Mouse (Mus musculus) hindbrain, embryonic 16.5 days (tissue): ENCODE data around the gene Sytl3. TPM values are rescaled to one million over a fixed set of nuclear protein-coding genes. Genes with fewer than 3 reads are reported as not detected.

Experiments
- ATAC-seq: fragments of 200-750 bp; cut with Nextera tagmentation; 2 replicates; pipeline ENCODE4 v1.8.0; 2017; ENCODE audit warnings: moderate TSS enrichment, moderate library complexity
- H3K27ac ChIP-seq: fragments of 300-500 bp; sonication (generic); 2 replicates; pipeline ENCODE4 v1.5.1; 2014; ENCODE audit warnings: low read depth, mild to moderate bottlenecking, control low read depth, low read length, moderate library complexity
- H3K27me3 ChIP-seq: fragments of 300-500 bp; sonication (generic); replicated peaks from 2 replicates; pipeline ENCODE4 v1.6.1; 2014; ENCODE audit warnings: low read length; ENCODE audit not compliant: control insufficient read depth, insufficient read depth
- H3K36me3 ChIP-seq: fragments of 300-500 bp; sonication (generic); 2 replicates; pipeline ENCODE4 v1.6.1; 2014; ENCODE audit warnings: mild to moderate bottlenecking, low read length, moderate library complexity, mixed read lengths; ENCODE audit not compliant: control insufficient read depth, insufficient read depth
- H3K4me1 ChIP-seq: fragments of 300-500 bp; sonication (generic); 2 replicates; pipeline ENCODE4 v1.6.1; 2014; ENCODE audit warnings: low read depth, low read length; ENCODE audit not compliant: control insufficient read depth, insufficient read depth
- H3K4me2 ChIP-seq: fragments of 300-500 bp; sonication (generic); 2 replicates; pipeline ENCODE4 v1.6.1; 2014; ENCODE audit warnings: mild to moderate bottlenecking, low read length, control low read depth, moderate library complexity
- H3K4me3 ChIP-seq: fragments of 300-500 bp; sonication (generic); 2 replicates; pipeline ENCODE4 v1.5.1; 2014; ENCODE audit warnings: mild to moderate bottlenecking, low read length, control low read depth, moderate library complexity
- H3K9ac ChIP-seq: fragments of 300-500 bp; sonication (generic); 2 replicates; pipeline ENCODE4 v1.6.1; 2014; ENCODE audit warnings: low read depth, mild to moderate bottlenecking, control low read depth, low read length, moderate library complexity
- H3K9me3 ChIP-seq: fragments of 300-500 bp; sonication (generic); 2 replicates; pipeline ENCODE4 v1.6.1; 2014; ENCODE audit warnings: mild to moderate bottlenecking, low read length, moderate library complexity; ENCODE audit not compliant: control insufficient read depth
- WGBS: fragments of 180-500 bp; shearing (Covaris S2); extraction: QIAGEN DNeasy Blood & Tissue Kit; methylation state at CpG from one replicate; pipeline ENCODE4 v1.1.7; 2014; 5-methylcytosine and 5-hydroxymethylcytosine counted together
- polyA plus RNA-seq: library from polyadenylated mRNA; unstranded; fragments of >200 nt; fragmentation: Nextera tagmentation; extraction: Ambion mirVana; gene quantifications from 2 replicates; pipeline ENCODE4 v1.2.1, GENCODE M21; 2015

Gene Sytl3
- polyA plus RNA-seq, 1 experiment from 2014 or later: 1.5 TPM

DNA sequence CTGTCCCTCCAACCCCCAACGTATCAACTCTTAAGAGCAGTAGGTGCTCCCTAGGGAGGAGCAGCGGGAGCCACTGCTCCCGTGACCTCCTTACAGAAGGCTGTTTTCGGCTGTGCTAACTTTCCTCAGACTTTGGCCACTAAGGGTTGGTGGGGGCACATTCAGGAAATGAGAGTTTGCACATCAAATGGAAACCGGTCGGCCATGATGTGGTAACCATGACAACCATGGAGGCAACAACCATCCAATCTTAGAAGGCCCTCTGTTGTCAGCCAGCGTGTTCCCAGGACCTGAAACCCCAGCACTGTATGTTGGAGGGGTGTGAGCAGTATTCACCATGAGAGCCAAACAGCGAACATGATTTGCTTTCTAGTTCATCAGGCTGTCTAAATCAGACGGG lies 116.3 kb downstream of the Sytl3 start:
- H3K4me2 ChIP-seq: no peak overlapping the region
- H3K9me3 ChIP-seq: no peaks in the 10 kb centered on the region
- H3K27me3 ChIP-seq: no peaks in the 10 kb centered on the region
- H3K4me3 ChIP-seq: no peak overlapping the region
- peaks cover 10% of the 10 kb centered on the region for H3K4me1 ChIP-seq
- WGBS: 58% methylated on average over 9 of the region's 9 CpGs
- H3K9ac ChIP-seq: no peak overlapping the region
- no peak overlapping the region for H3K27ac ChIP-seq
- ATAC-seq: no peak
- no peaks in the 10 kb centered on the region for H3K36me3 ChIP-seq

- 84% methylated on average over 4 of the region's 4 CpGs for WGBS
- H3K4me1 ChIP-seq: peaks cover 10% of the 10 kb centered on the region
- H3K36me3 ChIP-seq: no peaks in the 10 kb centered on the region
- no peak overlapping the region for H3K9ac ChIP-seq
- H3K27ac ChIP-seq: no peak overlapping the region
- ATAC-seq: no peak
- H3K4me2 ChIP-seq: no peak overlapping the region
- no peaks in the 10 kb centered on the region for H3K9me3 ChIP-seq
- no peak overlapping the region for H3K4me3 ChIP-seq
- peaks cover under 1% of the 10 kb centered on the region; the same call in 1 of the 2 replicates for H3K27me3 ChIP-seq
Measured at GRCm38 (mm10) chr17:6775671-6776070, 116.8 kb downstream of the Sytl3 start.

GRCm38 (mm10) chr17:6776123-6776522 lies 117.2 kb downstream of the Sytl3 start:
- ATAC-seq: no peak
- Histone ChIP-seq H3K36me3 (no peaks in the 10 kb centered on the region), H3K9ac (no peak overlapping the region), H3K4me2 (no peak overlapping the region), H3K9me3 (no peaks in the 10 kb centered on the region), H3K4me1 (peaks cover 10% of the 10 kb centered on the region), H3K4me3 (no peak overlapping the region), H3K27ac (no peak overlapping the region), H3K27me3 (peaks cover 3% of the 10 kb centered on the region; the same call in 1 of the 2 replicates)
- WGBS: 49% methylated on average over 6 of the region's 6 CpGs

GRCm38 (mm10) chr17:6776576-6776975 lies 117.7 kb downstream of the Sytl3 start:
- peaks cover 3% of the 10 kb centered on the region; the same call in 1 of the 2 replicates for H3K27me3 ChIP-seq
- H3K9me3 ChIP-seq: no peaks in the 10 kb centered on the region
- H3K4me2 ChIP-seq: no peak overlapping the region
- H3K4me3 ChIP-seq: no peak overlapping the region
- no peaks in the 10 kb centered on the region for H3K36me3 ChIP-seq
- peaks cover 10% of the 10 kb centered on the region for H3K4me1 ChIP-seq
- H3K27ac ChIP-seq: no peak overlapping the region
- ATAC-seq: no peak
- 36% methylated on average over 5 of the region's 5 CpGs for WGBS
- H3K9ac ChIP-seq: no peak overlapping the region

DNA sequence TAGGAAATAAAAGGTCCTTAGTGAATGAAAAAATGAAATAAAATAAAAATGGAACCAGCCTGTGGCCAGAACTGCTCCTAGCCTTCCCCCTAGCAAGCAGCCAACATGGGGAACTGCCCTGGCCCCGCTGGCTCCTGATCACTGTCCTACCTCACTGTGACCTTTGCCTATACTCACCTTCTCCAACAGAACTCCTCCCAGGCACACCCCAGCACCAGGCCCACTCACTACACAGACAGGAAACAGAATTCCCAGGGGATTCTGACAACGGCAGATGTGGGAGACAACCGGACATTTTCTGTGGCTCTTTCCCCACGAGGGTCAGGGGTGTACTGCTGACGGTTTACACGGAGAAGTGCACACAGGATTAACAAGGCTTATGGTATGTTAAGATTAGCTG lies 118.2 kb downstream of the Sytl3 start:
- 71% methylated on average over 6 of the region's 6 CpGs for WGBS
- H3K4me1 ChIP-seq: peaks cover 12% of the 10 kb centered on the region

DNA sequence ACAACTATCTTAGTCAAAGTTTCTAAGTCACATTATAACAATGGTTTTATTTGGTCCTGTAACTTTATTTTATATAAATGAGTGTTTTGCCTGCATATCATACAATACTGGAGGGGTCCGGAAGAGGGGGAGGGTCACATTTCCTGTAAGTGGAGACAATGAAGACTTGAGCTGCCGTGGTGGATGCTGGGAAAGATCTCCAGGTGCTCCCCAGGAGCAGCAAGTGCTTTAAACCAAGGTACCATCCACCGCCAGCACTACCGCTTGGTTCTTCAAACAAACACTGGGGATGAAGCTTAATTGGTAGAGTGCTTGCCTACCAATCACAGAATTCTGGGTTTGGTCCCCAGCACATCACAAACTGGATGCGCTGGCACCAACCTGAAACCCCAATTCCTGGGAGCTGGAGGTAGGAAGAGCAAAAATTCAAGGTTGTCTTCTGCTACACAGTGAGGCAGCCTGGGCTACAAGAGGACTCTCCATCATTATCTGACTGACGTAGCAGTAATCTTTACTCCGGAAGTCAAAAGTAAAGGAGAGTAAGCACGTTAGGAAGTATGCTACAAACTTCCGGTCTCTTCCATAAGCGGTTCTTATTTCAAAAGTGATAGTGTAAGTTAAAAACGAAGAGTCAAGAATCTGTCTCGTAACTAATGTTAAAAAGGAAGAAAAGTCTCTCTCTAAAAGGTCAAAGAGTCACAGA lies 118.9 kb downstream of the Sytl3 start:
- no peak overlapping the region for H3K27ac ChIP-seq
- WGBS: 64% methylated on average over 12 of the region's 12 CpGs
- no peaks in the 10 kb centered on the region for H3K36me3 ChIP-seq
- no peak overlapping the region for H3K4me3 ChIP-seq
- peaks cover 6% of the 10 kb centered on the region for H3K27me3 ChIP-seq
- no peaks in the 10 kb centered on the region for H3K9me3 ChIP-seq
- H3K4me1 ChIP-seq: peaks cover 16% of the 10 kb centered on the region
- no peak for ATAC-seq
- H3K4me2 ChIP-seq: no peak overlapping the region; the same call in 1 of the 2 replicates
- no peak overlapping the region for H3K9ac ChIP-seq

More for the DNA sequence above, 118.2 kb downstream of the Sytl3 start:
- Histone ChIP-seq H3K27me3 (peaks cover 6% of the 10 kb centered on the region), H3K4me2 (no peak overlapping the region), H3K9ac (no peak overlapping the region), H3K4me3 (no peak overlapping the region), H3K9me3 (no peaks in the 10 kb centered on the region), H3K27ac (no peak overlapping the region), H3K36me3 (no peaks in the 10 kb centered on the region)
- no peak for ATAC-seq

- no peak overlapping the region for H3K27ac ChIP-seq
- peaks cover 16% of the 10 kb centered on the region for H3K4me1 ChIP-seq
- H3K9ac ChIP-seq: no peak overlapping the region
Measured at GRCm38 (mm10) chr17:6778332-6778683, 119.4 kb downstream of the Sytl3 start.

DNA sequence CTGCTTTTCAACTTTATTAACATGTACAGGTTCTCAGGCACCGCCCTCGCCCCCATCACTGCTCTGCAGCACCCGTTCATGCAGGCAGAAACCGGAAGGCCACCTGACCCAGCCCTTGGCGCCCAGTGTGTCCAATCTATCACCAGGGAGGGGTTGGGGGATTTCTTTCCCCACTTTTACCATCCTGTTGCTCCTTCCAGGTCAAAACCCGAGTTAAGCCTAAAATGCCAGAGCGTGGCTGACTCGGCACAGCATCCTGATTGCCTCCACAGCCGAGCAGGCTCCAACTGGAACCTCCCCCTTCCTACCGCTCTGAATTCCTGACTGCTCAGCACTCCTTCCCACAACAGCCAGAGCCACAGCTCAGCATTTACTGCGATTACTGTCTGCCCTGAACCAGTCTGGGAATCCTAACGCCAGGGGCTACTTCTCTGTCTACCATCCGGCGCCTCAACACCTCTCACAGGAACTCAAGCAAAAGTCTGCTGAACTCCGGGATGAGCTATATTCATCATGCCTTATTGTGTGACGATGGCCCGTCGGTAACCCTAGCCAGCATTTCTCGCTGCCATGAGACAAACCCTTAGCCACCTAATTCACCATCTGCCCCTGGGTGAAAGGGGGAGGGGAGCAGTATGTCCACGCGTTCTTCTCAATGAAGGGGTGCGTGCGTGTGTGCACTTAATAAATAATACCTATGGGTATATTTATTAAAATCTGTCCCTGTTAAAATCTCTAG lies 120.0 kb downstream of the Sytl3 start:
- peak; percentile 68 for ATAC-seq
- WGBS: 4% methylated on average over 23 of the region's 23 CpGs
- Histone ChIP-seq H3K4me3 (peak overlapping the region; percentile 42), H3K27ac (peak overlapping the region; percentile 71), H3K9ac (peak overlapping the region; percentile 56), H3K27me3 (peaks cover 6% of the 10 kb centered on the region), H3K9me3 (no peaks in the 10 kb centered on the region), H3K4me1 (peaks cover 16% of the 10 kb centered on the region), H3K4me2 (peak overlapping the region; percentile 82), H3K36me3 (no peaks in the 10 kb centered on the region)

More at GRCm38 (mm10) chr17:6778332-6778683, 119.4 kb downstream of the Sytl3 start:
- Histone ChIP-seq H3K36me3 (no peaks in the 10 kb centered on the region), H3K4me3 (peak overlapping the region; percentile 42), H3K4me2 (peak overlapping the region; percentile 82), H3K27me3 (peaks cover 6% of the 10 kb centered on the region), H3K9me3 (no peaks in the 10 kb centered on the region)
- ATAC-seq: no peak
- under 1% methylated on average over 9 of the region's 9 CpGs for WGBS

- H3K9ac ChIP-seq: peak overlapping the region; percentile 10; the same call in 1 of the 2 replicates
- H3K27me3 ChIP-seq: peaks cover 6% of the 10 kb centered on the region
- no peaks in the 10 kb centered on the region for H3K9me3 ChIP-seq
- H3K4me3 ChIP-seq: peak overlapping the region; percentile 13
- no peak overlapping the region for H3K27ac ChIP-seq
- H3K36me3 ChIP-seq: no peaks in the 10 kb centered on the region
- H3K4me1 ChIP-seq: peaks cover 16% of the 10 kb centered on the region
- WGBS: 39% methylated on average over 7 of the region's 7 CpGs
- H3K4me2 ChIP-seq: peak overlapping the region; percentile 82
- no peak for ATAC-seq
Measured at GRCm38 (mm10) chr17:6779632-6780031, 120.7 kb downstream of the Sytl3 start.
